Mouse (Mus musculus): ENCODE measurements around the gene Otogl.

GRCm38 (mm10) chr10:107737743-107738142 lies 174.2 kb downstream of the Otogl start:
- no peak for TF ChIP-seq CTCF (IDR thresholded peaks at IDR 0.05; ENCODE audit: borderline replicate concordance, extremely low read depth, insufficient read depth, insufficient read length)
- TF ChIP-seq POLR2A (IDR thresholded peaks at IDR 0.05; ENCODE audit: borderline replicate concordance, extremely low read depth, insufficient read depth, insufficient read length, poor library complexity, severe bottlenecking) = no peak

Data from brain, embryonic 14.5 days (tissue).